Mouse (Mus musculus): ENCODE measurements at regions not wholly inside any gene's neighbourhood (a gene's known extent, or its start where the extent isn't known, plus 50 kb on each side); places are given as distances from the start of the nearest gene placed in this dataset.
A peak's percentile ranks its signal among the peaks of the same experiment; 100 is the strongest.

- DNase-seq (ENCODE audit: extremely low read depth, insufficient read length, low spot score): no peak
These were observed 126.1 kb upstream of the Gpc5 start for GRCm38 (mm10) chr14:114965941-114966340.

- no peak for DNase-seq (ENCODE audit: extremely low read depth, insufficient read length, low spot score)
These were observed 123.0 kb upstream of the Gpc5 start for GRCm38 (mm10) chr14:114969020-114969419.

- DNase-seq (ENCODE audit: extremely low read depth, insufficient read length, low spot score): no peak
These were observed 110.9 kb upstream of the Gpc5 start for GRCm38 (mm10) chr14:114981120-114981519.

GRCm38 (mm10) chr14:115003223-115003622 lies 88.8 kb upstream of the Gpc5 start:
- no peak for DNase-seq (ENCODE audit: extremely low read depth, insufficient read length, low spot score)

GRCm38 (mm10) chr14:115004733-115005405 lies 87.1 kb upstream of the Gpc5 start:
- no peak for DNase-seq (ENCODE audit: extremely low read depth, insufficient read length, low spot score)

GRCm38 (mm10) chr14:115010877-115011276 lies 81.1 kb upstream of the Gpc5 start:
- DNase-seq (ENCODE audit: extremely low read depth, insufficient read length, low spot score): no peak

GRCm38 (mm10) chr14:115015299-115015698 lies 76.7 kb upstream of the Gpc5 start:
- no peak for DNase-seq (ENCODE audit: extremely low read depth, insufficient read length, low spot score)

- no peak for DNase-seq (ENCODE audit: extremely low read depth, insufficient read length, low spot score)
These were observed 74.4 kb upstream of the Gpc5 start for GRCm38 (mm10) chr14:115017410-115018153.

- DNase-seq (ENCODE audit: extremely low read depth, insufficient read length, low spot score): no peak
These were observed 64.0 kb upstream of the Gpc5 start for GRCm38 (mm10) chr14:115028011-115028410.

GRCm38 (mm10) chr14:115031734-115032133 lies 60.3 kb upstream of the Gpc5 start:
- DNase-seq (ENCODE audit: extremely low read depth, insufficient read length, low spot score): no peak

GRCm38 (mm10) chr14:115033375-115033969 lies 58.5 kb upstream of the Gpc5 start:
- no peak for DNase-seq (ENCODE audit: extremely low read depth, insufficient read length, low spot score)

- no peak for DNase-seq (ENCODE audit: extremely low read depth, insufficient read length, low spot score)
These were observed 57.1 kb upstream of the Gpc5 start for GRCm38 (mm10) chr14:115034718-115035437.

- no peak for DNase-seq (ENCODE audit: extremely low read depth, insufficient read length, low spot score)
These were observed 54.8 kb upstream of the Gpc5 start for GRCm38 (mm10) chr14:115037086-115037793.

- DNase-seq (ENCODE audit: extremely low read depth, insufficient read length, low spot score): no peak
These were observed 53.2 kb upstream of the Gpc5 start for GRCm38 (mm10) chr14:115038788-115039187.

- no peak for DNase-seq (ENCODE audit: extremely low read depth, insufficient read length, low spot score)
These were observed 52.5 kb upstream of the Gpc5 start for GRCm38 (mm10) chr14:115039524-115039923.

GRCm38 (mm10) chr14:115040091-115040571 lies 51.9 kb upstream of the Gpc5 start:
- DNase-seq (ENCODE audit: extremely low read depth, insufficient read length, low spot score): no peak

- DNase-seq (ENCODE audit: extremely low read depth, insufficient read length, low spot score): peak; percentile 76
These were observed 51.3 kb upstream of the Gpc5 start for GRCm38 (mm10) chr14:115040578-115041206.

- DNase-seq (ENCODE audit: extremely low read depth, insufficient read length, low spot score): peak; percentile 18
These were observed 50.5 kb upstream of the Gpc5 start for GRCm38 (mm10) chr14:115041336-115042054.

- DNase-seq (ENCODE audit: extremely low read depth, insufficient read length, low spot score): peak; percentile 81
These were observed 49.9 kb upstream of the Gpc5 start for GRCm38 (mm10) chr14:115042055-115042564.
